Mouse (Mus musculus): ENCODE data around the gene Bnc2.

Bnc2 gene

GRCm38 (mm10) chr4:84510466-84510865 lies 164.6 kb downstream of the Bnc2 start:
- DNase-seq (ENCODE audit: low spot score in 2 of 2), result no peak

GRCm38 (mm10) chr4:84507551-84507950 lies 167.5 kb downstream of the Bnc2 start:
- no peak for DNase-seq (ENCODE audit: low spot score in 2 of 2)

- no peak for DNase-seq (ENCODE audit: low spot score in 2 of 2)
These were observed 172.3 kb downstream of the Bnc2 start for GRCm38 (mm10) chr4:84502581-84503269.

GRCm38 (mm10) chr4:84500796-84501349 lies 174.2 kb downstream of the Bnc2 start:
- DNase-seq (ENCODE audit: low spot score in 2 of 2), result no peak

GRCm38 (mm10) chr4:84500259-84500658 lies 174.8 kb downstream of the Bnc2 start:
- no peak for DNase-seq (ENCODE audit: low spot score in 2 of 2)

- DNase-seq (ENCODE audit: low spot score in 2 of 2), result no peak
These were observed 176.6 kb downstream of the Bnc2 start for GRCm38 (mm10) chr4:84498469-84498868.

- no peak for DNase-seq (ENCODE audit: low spot score in 2 of 2)
These were observed 186.8 kb downstream of the Bnc2 start for GRCm38 (mm10) chr4:84488323-84488722.

GRCm38 (mm10) chr4:84482680-84483079 lies 192.4 kb downstream of the Bnc2 start:
- DNase-seq (ENCODE audit: low spot score in 2 of 2), result no peak

- DNase-seq (ENCODE audit: low spot score in 2 of 2), result no peak
These were observed 202.4 kb downstream of the Bnc2 start for GRCm38 (mm10) chr4:84472643-84473042.

- DNase-seq (ENCODE audit: low spot score in 2 of 2), result no peak
These were observed 204.8 kb downstream of the Bnc2 start for GRCm38 (mm10) chr4:84470106-84470885.

GRCm38 (mm10) chr4:84469400-84469799 lies 205.7 kb downstream of the Bnc2 start:
- no peak for DNase-seq (ENCODE audit: low spot score in 2 of 2)

GRCm38 (mm10) chr4:84467722-84468121 lies 207.4 kb downstream of the Bnc2 start:
- DNase-seq (ENCODE audit: low spot score in 2 of 2), result no peak

GRCm38 (mm10) chr4:84458218-84458560 lies 216.9 kb downstream of the Bnc2 start:
- DNase-seq (ENCODE audit: low spot score in 2 of 2), result no peak

GRCm38 (mm10) chr4:84457512-84458217 lies 217.4 kb downstream of the Bnc2 start:
- no peak for DNase-seq (ENCODE audit: low spot score in 2 of 2)

GRCm38 (mm10) chr4:84456853-84457249 lies 218.2 kb downstream of the Bnc2 start:
- DNase-seq (ENCODE audit: low spot score in 2 of 2), result no peak

- DNase-seq (ENCODE audit: low spot score in 2 of 2), result no peak
These were observed 218.8 kb downstream of the Bnc2 start for GRCm38 (mm10) chr4:84456198-84456852.

GRCm38 (mm10) chr4:84454493-84454892 lies 220.6 kb downstream of the Bnc2 start:
- no peak for DNase-seq (ENCODE audit: low spot score in 2 of 2)

GRCm38 (mm10) chr4:84453586-84453985 lies 221.5 kb downstream of the Bnc2 start:
- DNase-seq (ENCODE audit: low spot score in 2 of 2), result no peak

- DNase-seq (ENCODE audit: low spot score in 2 of 2), result no peak
These were observed 222.4 kb downstream of the Bnc2 start for GRCm38 (mm10) chr4:84452642-84453041.

- no peak for DNase-seq (ENCODE audit: low spot score in 2 of 2)
These were observed 225.6 kb downstream of the Bnc2 start for GRCm38 (mm10) chr4:84449246-84450005.

- no peak for DNase-seq (ENCODE audit: low spot score in 2 of 2)
These were observed 241.8 kb downstream of the Bnc2 start for GRCm38 (mm10) chr4:84433324-84433723.

All from urinary bladder, postnatal 36 days (tissue).